Mouse (Mus musculus): Measurements from ENCODE around the gene Trim9.

DNA sequence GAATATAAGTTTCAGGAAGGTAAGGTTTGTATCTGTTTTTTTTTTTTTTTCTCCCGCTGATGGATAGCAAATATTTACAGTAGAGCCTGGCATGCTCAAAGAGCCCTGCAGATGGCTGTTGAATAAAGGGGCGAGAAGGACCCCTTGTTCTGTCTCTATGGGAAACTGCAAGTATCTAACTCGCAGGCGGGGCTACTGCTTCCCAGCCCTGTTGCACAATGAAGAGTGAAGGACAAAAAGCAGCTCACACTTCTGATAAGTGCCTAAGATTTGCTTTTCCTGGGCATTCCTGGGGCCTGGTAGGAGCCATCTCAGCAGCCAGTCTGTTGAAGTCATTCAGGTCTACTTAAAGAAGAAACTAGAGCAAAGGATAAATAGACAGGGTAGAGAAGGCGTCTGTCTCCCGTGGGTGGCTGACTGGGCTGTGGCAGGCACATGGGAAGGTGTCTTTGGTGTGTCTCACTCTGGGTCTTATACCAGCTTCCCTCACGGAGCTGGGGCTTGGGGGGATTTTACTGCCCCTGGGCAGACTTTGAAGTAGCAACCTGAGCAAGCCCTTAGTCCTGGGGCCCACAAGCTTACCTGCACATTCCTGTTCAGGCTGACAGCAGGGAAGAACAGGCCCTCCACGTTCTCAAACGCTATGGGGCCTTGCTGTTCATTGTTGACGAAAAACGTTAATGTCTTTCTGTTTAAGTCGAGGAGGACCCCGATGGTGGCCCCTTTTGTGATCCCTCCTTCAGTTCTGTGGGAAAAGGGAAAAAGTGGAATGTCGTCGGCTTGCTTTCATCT is 99.5 kb downstream of the Trim9 start:
- TF ChIP-seq MYOG (IDR thresholded peaks at IDR 0.05; ENCODE audit: control insufficient read depth, extremely low read depth, insufficient read length), result no peak
- no peak for TF ChIP-seq CTCF (IDR thresholded peaks at IDR 0.05; ENCODE audit: control insufficient read depth, insufficient read depth, insufficient read length)
- TF ChIP-seq MYOD1 (IDR thresholded peaks at IDR 0.05; ENCODE audit: control insufficient read depth, insufficient read length, low read depth), result no peak
- TF ChIP-seq MAX (IDR thresholded peaks at IDR 0.05), result no peak
- no peak for TF ChIP-seq USF1 (IDR thresholded peaks at IDR 0.05; ENCODE audit: low read depth)
